Mouse (Mus musculus) monocyte, adult 59 days (primary cell): ENCODE results near the gene Gm10256. TPM values are rescaled to one million over a fixed set of nuclear protein-coding genes. Genes with fewer than 3 reads are reported as not detected.

Experiments used
- total RNA-seq, 2 experiments: library from RNA; stranded (reverse); gene quantifications; one replicate each; pipeline ENCODE4 v1.2.4; 2023

Gm10256 gene
- not detected for total RNA-seq

GRCm38 (mm10) chrY:2830380-2830779 lies at the start of gene Gm10256, which contains the start of gene Rbmy:
Gene Gm10256, plus strand, starts transcription at chrY:2830699.
Gene Rbmy, plus strand, starts transcription at chrY:2830680.

GRCm38 (mm10) chrY:2796105-2796504 lies 34.4 kb upstream of the Gm10256 start, which contains the start of gene Gm4064:
Gene Gm4064, minus strand, starts transcription at chrY:2796205.

GRCm38 (mm10) chrY:2900689-2901088 lies 70.2 kb downstream of the Gm10256 start, which contains the start of gene Gm10352:
Gene Gm10352, plus strand, starts transcription at chrY:2900989.

Other genes starting within 250 kb of the Gm10256 start
- not detected for gene H2al2c, start 231.6 kb upstream of the Gm10256 start, total RNA-seq
- gene Sry, start 167.0 kb upstream of the Gm10256 start, total RNA-seq = not detected
- gene H2al2b, start 110.0 kb upstream of the Gm10256 start, total RNA-seq = not detected
- gene Gm4064, start 34.5 kb upstream of the Gm10256 start, total RNA-seq = not detected
- not detected for gene Rbmy, start within 50 bp of the Gm10256 start, total RNA-seq
- not detected for gene Gm10352, start 70.3 kb downstream of the Gm10256 start, total RNA-seq
- not detected for gene Gm29289, start 101.9 kb downstream of the Gm10256 start, total RNA-seq